Mouse (Mus musculus): Measurements from ENCODE around the gene Cyct.

- TF ChIP-seq CHD2 (IDR thresholded peaks at IDR 0.05; ENCODE audit: low read depth, low read length) (no peak), HCFC1 (IDR thresholded peaks at IDR 0.05; ENCODE audit: borderline replicate concordance, insufficient read depth, low read length) (no peak), ZC3H11A (IDR thresholded peaks at IDR 0.05; ENCODE audit: borderline replicate concordance, low read depth, low read length) (no peak)
Measured at GRCm38 (mm10) chr2:76365811-76366210, 5.6 kb upstream of the Cyct start.
